Mouse (Mus musculus): Measurements from ENCODE around the gene Ptgis.

DNA sequence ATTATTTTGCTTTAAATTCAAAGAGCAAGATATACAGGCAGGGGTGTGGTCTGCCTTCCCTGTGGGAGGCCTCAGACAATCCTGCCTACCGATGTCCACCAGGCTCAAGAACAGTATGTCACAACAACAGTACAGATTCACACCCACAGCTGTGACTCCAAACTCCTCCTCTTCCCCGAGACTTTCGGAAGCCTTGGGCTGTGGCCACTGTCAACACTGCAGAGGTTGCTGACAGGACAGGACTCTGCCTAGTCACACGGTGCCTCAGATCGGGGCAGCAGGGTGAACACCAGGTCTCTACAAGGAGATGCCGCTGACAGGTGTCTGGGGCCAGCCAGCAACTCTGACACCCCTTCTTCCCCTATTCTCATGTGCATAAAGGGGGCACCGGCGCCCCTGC, 92.7 kb downstream of the Ptgis start:
- TF ChIP-seq CTCF (IDR thresholded peaks at IDR 0.05; ENCODE audit: low read depth) = no peak
- no peak for TF ChIP-seq EP300 (IDR thresholded peaks at IDR 0.05; ENCODE audit: low read depth)
